Mouse (Mus musculus) intestine, embryonic 16.5 days (tissue): ENCODE measurements around the gene Acot7. TPM values are rescaled to one million over a fixed set of nuclear protein-coding genes. Genes with fewer than 3 reads are reported as not detected.

Experiments used
- ATAC-seq: fragments of 200-750 bp; cut with Nextera tagmentation; 2 replicates; pipeline ENCODE4 v1.8.0; 2017; ENCODE audit warnings: moderate TSS enrichment, moderate library complexity
- H3K27ac ChIP-seq: fragments of 300-500 bp; sonication (generic); 2 replicates; pipeline ENCODE4 v1.5.1; 2014; ENCODE audit warnings: mild to moderate bottlenecking, low read length
- H3K27me3 ChIP-seq: fragments of 300-500 bp; sonication (generic); replicated peaks from 2 replicates; pipeline ENCODE4 v1.6.1; 2014; ENCODE audit warnings: low read length, control low read depth, mixed read lengths; ENCODE audit not compliant: control insufficient read depth, insufficient read depth
- H3K36me3 ChIP-seq: fragments of 300-500 bp; sonication (generic); 2 replicates; pipeline ENCODE4 v1.6.1; 2014; ENCODE audit warnings: low read length, control low read depth; ENCODE audit not compliant: control insufficient read depth, insufficient read depth
- H3K4me1 ChIP-seq: fragments of 300-500 bp; sonication (generic); 2 replicates; pipeline ENCODE4 v1.6.1; 2014; ENCODE audit warnings: low read length, control low read depth, mixed read lengths; ENCODE audit not compliant: control insufficient read depth, insufficient read depth
- H3K4me2 ChIP-seq: fragments of 300-500 bp; sonication (generic); 2 replicates; pipeline ENCODE4 v1.6.1; 2014; ENCODE audit warnings: low read depth, low read length, control low read depth
- H3K4me3 ChIP-seq: fragments of 300-500 bp; sonication (generic); 2 replicates; pipeline ENCODE4 v1.5.1; 2014; ENCODE audit warnings: mild to moderate bottlenecking, low read length
- H3K9ac ChIP-seq: fragments of 300-500 bp; sonication (generic); 2 replicates; pipeline ENCODE4 v1.6.1; 2014; ENCODE audit warnings: low read depth, low read length
- H3K9me3 ChIP-seq: fragments of 300-500 bp; sonication (generic); 2 replicates; pipeline ENCODE4 v1.6.1; 2016; ENCODE audit warnings: low read length, control low read depth; ENCODE audit not compliant: control insufficient read depth
- WGBS: fragments of 180-500 bp; shearing (Covaris S2); extraction: QIAGEN DNeasy Blood & Tissue Kit; methylation state at CpG from one replicate; pipeline ENCODE4 v1.1.7; 2014; 5-methylcytosine and 5-hydroxymethylcytosine counted together
- polyA plus RNA-seq: library from polyadenylated mRNA; unstranded; fragments of >200 nt; fragmentation: Nextera tagmentation; extraction: Ambion mirVana; gene quantifications from 2 replicates; pipeline ENCODE4 v1.2.1, GENCODE M21; 2015

Acot7 gene
- polyA plus RNA-seq, 1 experiment from 2014 or later: 52.5 TPM

- 60% methylated on average over 6 of the region's 6 CpGs for WGBS
- ATAC-seq: peak; percentile 17; the same call in 1 of the 2 replicates
- no peaks in the 10 kb centered on the region for H3K36me3 ChIP-seq
- H3K4me1 ChIP-seq: peaks cover 32% of the 10 kb centered on the region
- H3K27ac ChIP-seq: peak overlapping the region; percentile 49
- peaks cover 48% of the 10 kb centered on the region for H3K27me3 ChIP-seq
- no peaks in the 10 kb centered on the region for H3K9me3 ChIP-seq
- peak overlapping the region; percentile 24; the same call in 1 of the 2 replicates for H3K4me2 ChIP-seq
- peak overlapping the region; percentile 8; the same call in 1 of the 2 replicates for H3K9ac ChIP-seq
- no peak overlapping the region for H3K4me3 ChIP-seq
These were observed 16.3 kb upstream of the Acot7 start for GRCm38 (mm10) chr4:152161601-152162000.

- 75% methylated on average over 2 of the region's 2 CpGs for WGBS
- Histone ChIP-seq H3K27me3 (peaks cover 41% of the 10 kb centered on the region), H3K4me2 (no peak overlapping the region), H3K36me3 (no peaks in the 10 kb centered on the region), H3K9me3 (no peaks in the 10 kb centered on the region), H3K4me3 (no peak overlapping the region), H3K4me1 (peaks cover 32% of the 10 kb centered on the region), H3K27ac (no peak overlapping the region), H3K9ac (no peak overlapping the region)
- ATAC-seq: no peak
These were observed 15.2 kb upstream of the Acot7 start for GRCm38 (mm10) chr4:152162748-152163147.

- peak overlapping the region; percentile 4; the same call in 1 of the 2 replicates for H3K4me2 ChIP-seq
- no peak for ATAC-seq
- no peaks in the 10 kb centered on the region for H3K36me3 ChIP-seq
- H3K27ac ChIP-seq: no peak overlapping the region
- H3K27me3 ChIP-seq: peaks cover 15% of the 10 kb centered on the region
- H3K4me3 ChIP-seq: no peak overlapping the region
- peaks cover 10% of the 10 kb centered on the region for H3K4me1 ChIP-seq
- no peak overlapping the region for H3K9ac ChIP-seq
- H3K9me3 ChIP-seq: no peaks in the 10 kb centered on the region
- 16% methylated on average over 22 of the region's 22 CpGs for WGBS
These were observed 12.7 kb upstream of the Acot7 start for GRCm38 (mm10) chr4:152165036-152165931.

- WGBS: 47% methylated on average over 8 of the region's 8 CpGs
- H3K4me2 ChIP-seq: no peak overlapping the region
- H3K27ac ChIP-seq: no peak overlapping the region
- no peaks in the 10 kb centered on the region for H3K9me3 ChIP-seq
- no peak overlapping the region for H3K4me3 ChIP-seq
- no peaks in the 10 kb centered on the region for H3K36me3 ChIP-seq
- no peaks in the 10 kb centered on the region for H3K27me3 ChIP-seq
- no peak for ATAC-seq
- no peak overlapping the region for H3K9ac ChIP-seq
- H3K4me1 ChIP-seq: no peaks in the 10 kb centered on the region; the same call in 1 of the 2 replicates
These were observed 9.9 kb upstream of the Acot7 start for GRCm38 (mm10) chr4:152168052-152168451.

DNA sequence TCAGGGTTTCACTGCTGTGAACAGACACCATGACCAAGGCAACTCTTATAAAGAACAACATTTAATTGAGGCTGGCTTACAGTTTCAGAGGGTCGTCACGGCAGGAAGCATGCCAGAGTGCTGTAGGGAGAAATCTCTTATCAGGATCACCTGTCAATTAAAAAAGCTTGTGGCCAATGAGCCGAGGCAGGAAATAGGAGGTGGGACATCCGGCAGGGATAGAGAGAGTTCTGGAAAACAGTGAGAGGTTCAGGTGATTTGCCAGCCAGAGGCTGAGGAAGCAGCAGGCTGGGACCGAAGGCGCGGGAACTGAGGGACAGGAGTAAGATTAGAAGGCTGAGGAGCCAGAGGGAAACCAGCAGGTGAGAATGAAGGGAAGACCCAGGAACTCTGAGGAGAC, 8.8 kb upstream of the Acot7 start:
- ATAC-seq: no peak
- H3K4me2 ChIP-seq: no peak overlapping the region
- H3K27ac ChIP-seq: no peak overlapping the region
- no peaks in the 10 kb centered on the region for H3K27me3 ChIP-seq
- no peaks in the 10 kb centered on the region for H3K9me3 ChIP-seq
- no peaks in the 10 kb centered on the region for H3K36me3 ChIP-seq
- H3K9ac ChIP-seq: no peak overlapping the region
- no peak overlapping the region for H3K4me3 ChIP-seq
- WGBS: 73% methylated on average over 7 of the region's 7 CpGs
- no peaks in the 10 kb centered on the region; the same call in 1 of the 2 replicates for H3K4me1 ChIP-seq

DNA sequence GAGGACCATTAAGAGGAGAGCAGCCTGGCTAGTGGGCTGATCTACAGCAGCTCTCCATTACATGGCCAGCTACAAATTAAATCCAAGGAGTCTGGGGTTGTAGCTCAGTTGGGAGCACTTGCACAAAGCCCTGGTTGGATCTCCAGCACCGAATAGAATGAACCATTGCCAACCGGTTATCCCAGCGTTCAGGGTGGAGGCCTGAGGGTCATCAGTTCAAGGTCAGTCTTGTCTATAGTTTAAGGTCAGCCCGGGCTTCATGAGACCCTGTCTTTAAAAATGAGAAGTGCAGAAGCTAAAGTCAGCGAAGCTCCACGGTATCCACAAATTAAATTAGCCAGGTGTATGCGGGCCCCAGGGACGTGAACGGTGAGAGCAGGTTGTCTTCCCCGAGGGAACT, 7.6 kb upstream of the Acot7 start:
- no peak overlapping the region for H3K27ac ChIP-seq
- H3K27me3 ChIP-seq: no peaks in the 10 kb centered on the region
- no peak overlapping the region for H3K9ac ChIP-seq
- no peak overlapping the region for H3K4me2 ChIP-seq
- H3K4me1 ChIP-seq: no peaks in the 10 kb centered on the region
- H3K36me3 ChIP-seq: no peaks in the 10 kb centered on the region
- no peak overlapping the region for H3K4me3 ChIP-seq
- no peak for ATAC-seq
- no peaks in the 10 kb centered on the region for H3K9me3 ChIP-seq
- 75% methylated on average over 10 of the region's 10 CpGs for WGBS

GRCm38 (mm10) chr4:152171543-152171942, 6.4 kb upstream of the Acot7 start:
- Histone ChIP-seq H3K36me3 (no peaks in the 10 kb centered on the region), H3K27me3 (no peaks in the 10 kb centered on the region), H3K4me1 (no peaks in the 10 kb centered on the region), H3K4me3 (no peak overlapping the region), H3K27ac (no peak overlapping the region), H3K9ac (no peak overlapping the region), H3K4me2 (no peak overlapping the region), H3K9me3 (no peaks in the 10 kb centered on the region)
- ATAC-seq: no peak
- 86% methylated on average over 6 of the region's 6 CpGs for WGBS

- Histone ChIP-seq H3K4me1 (no peaks in the 10 kb centered on the region), H3K9ac (no peak overlapping the region), H3K9me3 (no peaks in the 10 kb centered on the region), H3K36me3 (no peaks in the 10 kb centered on the region), H3K27me3 (no peaks in the 10 kb centered on the region), H3K4me2 (no peak overlapping the region), H3K4me3 (no peak overlapping the region), H3K27ac (no peak overlapping the region)
- WGBS: 3% methylated on average over 5 of the region's 5 CpGs
- no peak for ATAC-seq
These were observed 4.9 kb upstream of the Acot7 start for GRCm38 (mm10) chr4:152173041-152173440.

DNA sequence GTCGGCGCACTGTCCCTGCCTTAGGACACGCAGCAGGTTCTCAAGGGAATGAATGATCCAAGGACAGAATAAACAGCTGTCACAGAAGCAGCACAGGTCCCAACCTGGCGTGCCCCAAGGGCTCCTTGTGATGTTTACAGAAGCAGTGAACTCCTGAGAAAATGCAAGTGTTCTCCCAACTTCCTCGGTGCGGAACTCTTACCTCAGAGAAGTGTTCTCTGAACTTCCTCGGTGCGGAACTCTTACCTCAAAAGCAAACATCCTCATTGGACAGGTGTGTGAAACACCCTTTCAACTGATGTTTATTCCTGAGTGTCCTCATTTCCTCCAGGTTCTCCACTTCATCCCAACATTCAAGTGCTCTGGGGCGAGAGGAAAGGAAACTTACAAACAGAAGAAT, 4.0 kb upstream of the Acot7 start:
- H3K9ac ChIP-seq: no peak overlapping the region
- WGBS: 70% methylated on average over 9 of the region's 9 CpGs
- no peak for ATAC-seq
- H3K4me1 ChIP-seq: peaks cover 6% of the 10 kb centered on the region
- no peaks in the 10 kb centered on the region for H3K36me3 ChIP-seq
- no peak overlapping the region for H3K4me2 ChIP-seq
- H3K9me3 ChIP-seq: no peaks in the 10 kb centered on the region
- H3K27me3 ChIP-seq: no peaks in the 10 kb centered on the region
- no peak overlapping the region for H3K27ac ChIP-seq
- H3K4me3 ChIP-seq: no peak overlapping the region
